Mouse (Mus musculus) olfactory bulb, adult 2 months (tissue): ENCODE measurements around the gene Col6a2. TPM values are rescaled to one million over a fixed set of nuclear protein-coding genes. Genes with fewer than 3 reads are reported as not detected.
A peak's percentile ranks its signal among the peaks of the same experiment; 100 is the strongest.

Experiments
- H3K27ac ChIP-seq: fragments of 200-500 bp; 2 replicates; pipeline ENCODE4 v1.5.1; 2012; ENCODE audit warnings: low read depth, low read length; ENCODE audit not compliant: insufficient read depth
- H3K4me1 ChIP-seq: fragments of 200-500 bp; 2 replicates; pipeline ENCODE4 v1.6.1; 2012; ENCODE audit warnings: low read length; ENCODE audit not compliant: control insufficient read depth, insufficient read depth
- H3K4me3 ChIP-seq: fragments of 200-500 bp; 2 replicates; pipeline ENCODE4 v1.5.1; 2012; ENCODE audit warnings: mild to moderate bottlenecking, low read depth, low read length, moderate library complexity; ENCODE audit not compliant: insufficient read depth
- CTCF ChIP-seq: fragments of 200-500 bp; IDR thresholded peaks from 2 replicates; pipeline ENCODE4 v1.5.1; 2012; ENCODE audit warnings: low read depth, mild to moderate bottlenecking, low read length, moderate library complexity; ENCODE audit not compliant: insufficient read depth
- POLR2A ChIP-seq: fragments of 200-500 bp; IDR thresholded peaks from 2 replicates; pipeline ENCODE4 v1.6.1; 2012; ENCODE audit warnings: mild to moderate bottlenecking, low read depth, low read length, moderate library complexity; ENCODE audit not compliant: insufficient read depth
- WGBS: fragments of 180-500 bp; shearing (Covaris S2); methylation state at CpG from one replicate; pipeline ENCODE4 v1.1.7; 2018; 5-methylcytosine and 5-hydroxymethylcytosine counted together
- polyA plus RNA-seq: library from polyadenylated mRNA; stranded (reverse); fragments of >200 nt; gene quantifications from 2 replicates; pipeline ENCODE4 v1.2.4, GENCODE M21; 2012; ENCODE audit warnings: low replicate concordance; ENCODE audit not compliant: missing spikeins, insufficient read depth, insufficient read length

The Col6a2 gene
- polyA plus RNA-seq, 1 experiment: not detected

DNA sequence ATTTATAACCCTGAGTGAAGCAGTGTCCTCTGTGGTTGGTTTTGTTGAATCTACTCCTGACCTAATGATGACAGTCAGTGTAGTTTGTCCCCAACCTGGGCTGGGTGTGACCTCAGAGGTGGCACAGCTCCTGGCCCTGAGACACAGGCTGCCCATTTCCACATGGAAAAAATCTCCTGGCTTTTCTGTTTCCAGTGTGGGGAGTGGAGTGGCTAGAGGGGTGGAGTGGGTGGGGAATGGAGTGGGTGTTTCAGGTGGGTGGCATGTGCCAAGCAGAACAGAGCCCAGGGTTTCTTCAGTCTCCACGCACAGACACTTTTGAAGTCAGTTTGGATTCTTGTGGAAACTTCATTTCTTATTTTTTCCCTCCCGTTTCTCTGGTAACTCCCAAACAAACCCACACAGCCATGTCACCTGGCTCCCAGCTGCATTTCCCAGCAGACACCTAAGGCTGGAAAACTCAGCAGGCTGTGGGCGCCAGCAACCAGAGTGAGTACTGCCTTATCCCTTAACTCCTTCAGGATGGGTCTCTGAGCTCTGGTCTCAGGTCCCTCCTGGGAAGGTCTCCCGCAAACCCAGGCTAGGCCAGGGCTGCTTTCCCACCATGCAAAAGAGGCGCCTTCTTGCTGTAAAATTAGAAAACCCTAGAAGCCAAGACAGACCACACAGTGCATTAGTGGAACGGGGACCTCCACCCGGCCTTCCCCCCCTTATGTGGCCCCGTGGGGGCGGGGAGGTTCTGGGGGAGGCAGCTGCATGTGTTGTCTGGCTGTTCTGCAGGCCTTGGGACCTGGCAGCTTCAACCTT, 19.4 kb upstream of the Col6a2 start:
- no peak overlapping the region for H3K27ac ChIP-seq
- TF ChIP-seq POLR2A (no peak), CTCF (no peak)
- WGBS: 59% methylated on average over 9 of the region's 9 CpGs
- H3K4me3 ChIP-seq: no peak overlapping the region
- peaks cover 11% of the 10 kb centered on the region for H3K4me1 ChIP-seq

DNA sequence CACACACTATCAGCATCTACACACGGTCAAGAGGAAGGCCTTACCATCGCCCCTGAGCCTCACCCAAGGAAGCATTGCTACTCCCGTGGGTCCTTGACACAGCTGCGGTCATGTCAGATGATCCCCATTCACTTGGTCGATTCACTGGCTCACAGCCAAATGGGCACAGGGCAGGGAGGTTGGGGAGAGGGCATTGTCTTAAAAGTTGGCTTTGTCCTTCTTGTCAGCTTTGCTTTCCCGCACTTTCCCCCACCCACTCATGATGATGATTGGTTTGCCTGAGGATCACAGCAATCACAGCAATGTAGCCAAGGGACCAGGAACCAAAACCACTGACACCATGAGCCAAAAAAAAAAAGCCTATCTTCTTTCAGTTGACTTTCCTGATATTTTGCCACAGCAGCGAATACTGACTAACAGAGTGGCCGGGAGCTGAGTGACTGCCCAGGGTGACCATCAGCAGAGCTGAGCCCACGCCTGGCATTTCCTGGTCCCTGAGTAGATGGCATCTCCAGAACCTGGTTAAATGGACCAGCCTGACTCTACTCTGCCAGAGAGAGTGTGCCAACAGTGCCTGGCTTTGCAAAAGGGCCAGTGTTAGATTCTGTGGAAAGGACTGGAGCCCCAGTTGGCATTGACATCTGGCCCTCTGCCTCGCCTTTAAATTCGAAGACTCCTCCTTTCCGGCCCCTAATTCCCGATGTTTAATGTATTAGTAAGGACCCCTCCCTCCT, 18.6 kb upstream of the Col6a2 start:
- WGBS: 69% methylated on average over 13 of the region's 13 CpGs
- Histone ChIP-seq H3K27ac (no peak overlapping the region), H3K4me3 (no peak overlapping the region), H3K4me1 (peaks cover 11% of the 10 kb centered on the region)
- TF ChIP-seq POLR2A: no peak
- TF ChIP-seq CTCF: no peak

- WGBS: 88% methylated on average over 2 of the region's 2 CpGs
- TF ChIP-seq CTCF (no peak), POLR2A (no peak)
- peaks cover 14% of the 10 kb centered on the region for H3K4me1 ChIP-seq
- H3K4me3 ChIP-seq: no peak overlapping the region
- no peak overlapping the region for H3K27ac ChIP-seq
These were observed 16.5 kb upstream of the Col6a2 start for GRCm38 (mm10) chr10:76639952-76640351.

DNA sequence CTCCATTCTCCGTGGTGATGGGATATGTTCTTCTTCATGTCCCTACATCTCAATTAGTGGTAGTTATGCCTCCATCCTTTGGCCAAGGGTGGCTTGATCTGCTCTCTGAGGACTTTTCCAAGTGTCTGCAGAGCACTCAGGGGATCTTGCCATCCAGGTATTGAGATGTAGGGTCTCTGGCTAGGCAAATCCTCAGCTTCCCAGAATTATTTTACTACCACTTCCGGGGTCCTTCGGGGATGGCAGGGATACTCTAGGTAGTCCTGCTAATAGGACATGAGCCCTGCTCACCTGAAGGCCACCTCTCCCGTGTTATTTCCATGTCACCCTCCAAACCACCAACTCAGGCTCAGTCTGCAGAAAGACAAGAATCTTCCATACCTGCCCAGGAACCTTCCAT, 13.2 kb upstream of the Col6a2 start:
- no peak overlapping the region for H3K4me3 ChIP-seq
- 94% methylated on average over 4 of the region's 4 CpGs for WGBS
- TF ChIP-seq CTCF: no peak
- TF ChIP-seq POLR2A: no peak
- H3K27ac ChIP-seq: no peak overlapping the region
- peaks cover 18% of the 10 kb centered on the region for H3K4me1 ChIP-seq

DNA sequence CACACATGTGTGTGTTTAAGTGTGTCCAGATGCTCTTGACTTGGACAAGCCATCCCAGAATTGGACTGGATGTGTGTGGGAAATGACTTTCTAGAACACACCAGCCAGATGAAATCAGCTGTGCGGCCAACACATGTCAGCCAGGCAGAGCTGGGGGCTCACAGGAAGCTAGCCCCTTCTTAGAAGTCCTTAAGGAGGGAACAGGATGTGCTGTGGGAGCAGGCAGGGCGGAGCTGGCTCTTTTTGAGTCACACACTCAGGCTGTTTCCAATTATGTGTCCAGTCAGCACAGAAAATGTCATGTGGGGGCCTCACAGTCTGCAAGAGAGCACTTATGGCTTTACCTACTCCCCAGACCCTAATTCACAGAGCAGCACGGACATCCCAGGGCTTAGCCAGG, 12.6 kb upstream of the Col6a2 start:
- Histone ChIP-seq H3K4me3 (no peak overlapping the region), H3K27ac (no peak overlapping the region), H3K4me1 (peaks cover 18% of the 10 kb centered on the region)
- TF ChIP-seq POLR2A: no peak
- no peak for TF ChIP-seq CTCF
- WGBS: 68% methylated on average over 3 of the region's 3 CpGs

DNA sequence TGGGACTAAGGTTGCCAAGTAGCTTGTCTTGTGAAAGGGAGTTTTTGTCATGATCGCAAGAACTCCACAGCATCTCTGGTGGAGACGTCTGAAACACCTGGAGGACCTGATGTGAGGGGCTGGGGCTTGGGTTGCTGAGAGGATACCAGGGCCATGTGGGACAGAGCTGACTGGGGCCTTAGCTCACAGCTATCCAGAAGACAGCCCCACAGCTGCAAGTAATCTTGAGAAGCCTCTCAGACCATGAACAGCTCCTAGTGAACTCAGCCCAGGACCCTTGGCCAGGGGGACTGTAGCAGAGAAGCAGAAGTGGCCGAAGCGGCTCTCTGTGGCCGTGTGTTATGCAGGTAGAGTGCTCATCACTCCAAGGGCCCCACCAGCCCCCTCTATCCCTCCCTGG, 11.2 kb upstream of the Col6a2 start:
- no peak overlapping the region for H3K4me3 ChIP-seq
- TF ChIP-seq CTCF (no peak), POLR2A (no peak)
- H3K4me1 ChIP-seq: peaks cover 18% of the 10 kb centered on the region
- H3K27ac ChIP-seq: no peak overlapping the region
- WGBS: 86% methylated on average over 5 of the region's 5 CpGs

GRCm38 (mm10) chr10:76634094-76634571, 10.7 kb upstream of the Col6a2 start:
- no peak overlapping the region for H3K27ac ChIP-seq
- TF ChIP-seq POLR2A: no peak
- no peak for TF ChIP-seq CTCF
- H3K4me3 ChIP-seq: no peak overlapping the region
- peaks cover 18% of the 10 kb centered on the region for H3K4me1 ChIP-seq
- 40% methylated on average over 7 of the region's 7 CpGs for WGBS

GRCm38 (mm10) chr10:76632630-76633029, 9.2 kb upstream of the Col6a2 start:
- Histone ChIP-seq H3K4me1 (peaks cover 18% of the 10 kb centered on the region), H3K4me3 (no peak overlapping the region), H3K27ac (peak overlapping the region; percentile 25)
- TF ChIP-seq POLR2A (no peak), CTCF (no peak)
- 55% methylated on average over 8 of the region's 8 CpGs for WGBS

DNA sequence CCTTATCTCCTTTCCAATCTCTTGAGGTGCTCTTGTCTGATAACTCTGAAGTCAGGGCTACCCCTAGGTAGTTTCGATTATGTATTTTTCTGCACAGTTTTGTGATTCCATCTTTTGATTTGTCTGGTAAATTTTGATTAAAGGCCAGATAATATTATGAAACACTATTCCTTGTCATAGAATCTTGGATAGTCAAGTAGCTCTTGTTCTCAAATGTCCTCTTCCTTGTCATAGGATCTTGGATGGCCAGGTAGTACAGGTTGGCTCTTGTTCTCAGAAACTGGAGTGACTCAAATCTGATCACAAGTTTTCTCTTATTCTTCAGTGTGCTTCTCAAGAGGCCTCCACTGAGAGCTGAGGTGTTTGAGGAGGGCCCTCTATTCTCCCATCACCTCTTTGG, 7.2 kb upstream of the Col6a2 start:
- Histone ChIP-seq H3K4me3 (no peak overlapping the region), H3K4me1 (peaks cover 15% of the 10 kb centered on the region), H3K27ac (no peak overlapping the region)
- TF ChIP-seq POLR2A (no peak), CTCF (no peak)
- WGBS: 98% methylated on average over 1 of the region's 1 CpGs
